Mouse (Mus musculus): Measurements from ENCODE around the gene Ubac2. TPM values are rescaled to one million over a fixed set of nuclear protein-coding genes. Genes with fewer than 3 reads are reported as not detected.
A peak's percentile ranks its signal among the peaks of the same experiment; 100 is the strongest.
"Not testable (repeated sequence)": the region's sequence is repeated elsewhere in the genome, so short reads cannot be mapped to it uniquely, and the experiment has no call there.

Gene Ubac2
- total and polyA plus RNA-seq, 3 experiments, result 32.8 to 40.1 (median 35.5) TPM

- H3K4me3 ChIP-seq (replicated peaks in 1 of 3; ENCODE audit: low read depth in 2 of 3, low read length in 2 of 3, poor library complexity in 1 of 3); in situ Hi-C loops (cut with MboI; ENCODE audit: low pct_ligation_motif_present, low pct_unique_long_range_greater_than_20kb, low sequenced_read_pairs); H3K27ac ChIP-seq (ENCODE audit: insufficient read depth, low read depth); dilution Hi-C loops (cut with MboI; ENCODE audit: extremely low pct_ligation_motif_present, extremely low pct_unique_long_range_greater_than_20kb, low sequenced_read_pairs); DNase-seq (ENCODE audit: extremely low read depth); H3K27me3 ChIP-seq (replicated peaks); H3K4me2 ChIP-seq (ENCODE audit: insufficient read depth, low read depth, poor library complexity, severe bottlenecking); H3K79me2 ChIP-seq (replicated peaks; ENCODE audit: control insufficient read depth, extremely low read depth, insufficient read depth, poor library complexity, severe bottlenecking); H3K9ac ChIP-seq (ENCODE audit: insufficient read depth, low read depth); H3K9me3 ChIP-seq (replicated peaks; ENCODE audit: low read length): not testable (repeated sequence)
- peaks cover 16 to 69% of the 10 kb centered on the region in 2 experiments for H3K4me1 ChIP-seq (ENCODE audit: control insufficient read depth in 1 of 2, insufficient read depth in 2 of 2)
- peaks cover 5 to 10% of the 10 kb centered on the region in 2 experiments for H3K36me3 ChIP-seq (replicated peaks in 1 of 2; ENCODE audit: control insufficient read depth in 1 of 2, insufficient read depth in 1 of 2, low read length in 1 of 2)
- TF ChIP-seq RAD21 (IDR thresholded peaks at IDR 0.05; ENCODE audit: low read depth, low read length) (peak; percentile 28), SMC3 (IDR thresholded peaks at IDR 0.05; ENCODE audit: low read depth, low read length) (peak; percentile 17), CTCF (conservative IDR thresholded peaks at IDR 0.05 in 1 of 2, IDR thresholded peaks at IDR 0.05 in 1 of 2; ENCODE audit: low read depth in 2 of 2, low read length in 2 of 2) (peak in 1 of 2 experiments; percentile 48; a peak in 2 of 4 replicates), TBP (conservative IDR thresholded peaks at IDR 0.05; ENCODE audit: low read depth, low read length) (peak; percentile 60; the same call in 1 of the 2 replicates)
Measured at GRCm38 (mm10) chr14:121876190-121876589, 2.2 kb upstream of the Ubac2 start.

DNA sequence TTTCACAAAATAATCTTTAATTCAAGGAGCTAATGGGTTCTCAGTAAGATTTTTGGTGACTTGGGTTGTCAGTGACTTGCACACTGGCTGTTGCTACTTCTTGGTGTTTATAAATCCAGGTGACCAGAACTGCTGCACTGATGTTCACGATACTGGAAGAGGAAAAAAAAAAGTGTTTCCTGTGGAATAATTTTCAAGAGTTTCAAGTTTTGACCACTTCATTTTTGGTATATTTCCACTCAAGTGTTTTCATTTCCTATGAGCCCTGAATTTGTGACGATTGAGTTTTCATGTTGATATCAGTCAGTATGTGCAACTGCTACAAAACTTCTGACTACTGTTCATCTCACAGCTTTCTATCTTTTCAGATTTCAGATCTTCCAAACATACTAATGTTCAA is 1.6 kb upstream of the Ubac2 start:
- no peak for DNase-seq (ENCODE audit: extremely low read depth)
- Histone ChIP-seq H3K27ac (ENCODE audit: insufficient read depth, low read depth) (no peak overlapping the region), H3K4me3 (replicated peaks in 1 of 3; ENCODE audit: low read depth in 2 of 3, low read length in 2 of 3, poor library complexity in 1 of 3) (peak overlapping the region in 1 of 3 experiments; percentile 62), H3K4me1 (ENCODE audit: control insufficient read depth in 1 of 2, insufficient read depth in 2 of 2) (peaks cover 17 to 69% of the 10 kb centered on the region in 2 experiments), H3K9ac (ENCODE audit: insufficient read depth, low read depth) (peak overlapping the region; percentile 58), H3K36me3 (replicated peaks in 1 of 2; ENCODE audit: control insufficient read depth in 1 of 2, insufficient read depth in 1 of 2, low read length in 1 of 2) (peaks cover 6 to 15% of the 10 kb centered on the region in 2 experiments), H3K79me2 (replicated peaks; ENCODE audit: control insufficient read depth, extremely low read depth, insufficient read depth, poor library complexity, severe bottlenecking) (no peaks in the 10 kb centered on the region; the same call in 1 of the 2 replicates), H3K9me3 (replicated peaks; ENCODE audit: low read length) (no peaks in the 10 kb centered on the region), H3K4me2 (ENCODE audit: insufficient read depth, low read depth, poor library complexity, severe bottlenecking) (no peak overlapping the region; the same call in 1 of the 2 replicates), H3K27me3 (replicated peaks) (no peaks in the 10 kb centered on the region)
- in situ Hi-C loops (cut with MboI; ENCODE audit: low pct_ligation_motif_present, low pct_unique_long_range_greater_than_20kb, low sequenced_read_pairs) (no loop called here), dilution Hi-C loops (cut with MboI; ENCODE audit: extremely low pct_ligation_motif_present, extremely low pct_unique_long_range_greater_than_20kb, low sequenced_read_pairs) (no loop called here)
- no peak; the same call in 1 of the 2 replicates for TF ChIP-seq SIN3A (IDR thresholded peaks at IDR 0.05; ENCODE audit: low read length)
- TF ChIP-seq UBTF (IDR thresholded peaks at IDR 0.05; ENCODE audit: low read depth, low read length), result no peak
- peak; percentile 81 for TF ChIP-seq EP300 (IDR thresholded peaks at IDR 0.05; ENCODE audit: low read length)
- TF ChIP-seq POLR2AphosphoS2 (IDR thresholded peaks at IDR 0.05; ENCODE audit: low read depth, low read length), result no peak
- no peak for TF ChIP-seq NELFE (IDR thresholded peaks at IDR 0.05; ENCODE audit: low read depth, low read length)
- TF ChIP-seq POLR2A (IDR thresholded peaks at IDR 0.05; ENCODE audit: low read depth, low read length), result no peak; the same call in 1 of the 2 replicates
- TF ChIP-seq MAZ (IDR thresholded peaks at IDR 0.05; ENCODE audit: low read depth, low read length), result no peak
- TF ChIP-seq USF2 (conservative IDR thresholded peaks at IDR 0.05; ENCODE audit: low read depth, low read length), result no peak
- no peak for TF ChIP-seq NRF1 (IDR thresholded peaks at IDR 0.05; ENCODE audit: low read depth, low read length)
- TF ChIP-seq IRF4 (IDR thresholded peaks at IDR 0.05; ENCODE audit: low read depth, low read length), result peak; percentile 62
- TF ChIP-seq USF1 (IDR thresholded peaks at IDR 0.05; ENCODE audit: low read depth, low read length), result no peak
- TF ChIP-seq E2F4 (IDR thresholded peaks at IDR 0.05; ENCODE audit: insufficient replicate concordance, low read depth, low read length), result no peak
- peak; percentile 88 for TF ChIP-seq ZNF384 (IDR thresholded peaks at IDR 0.05; ENCODE audit: low read depth, low read length)
- TF ChIP-seq SMC3 (IDR thresholded peaks at IDR 0.05; ENCODE audit: low read depth, low read length), result no peak
- no peak for TF ChIP-seq ELF1 (IDR thresholded peaks at IDR 0.05; ENCODE audit: low read depth, low read length)
- no peak for TF ChIP-seq ZC3H11A (IDR thresholded peaks at IDR 0.05; ENCODE audit: low read depth, low read length)
- no peak for TF ChIP-seq ZKSCAN1 (IDR thresholded peaks at IDR 0.05; ENCODE audit: borderline replicate concordance, low read depth, low read length)
- TF ChIP-seq ETS1 (conservative IDR thresholded peaks at IDR 0.05; ENCODE audit: low read depth, low read length), result 0 out of 2 replicates have a peak, but pooled peaks have one; percentile 39
- TF ChIP-seq BHLHE40 (IDR thresholded peaks at IDR 0.05; ENCODE audit: low read depth, low read length), result peak; percentile 50; the same call in 1 of the 2 replicates
- TF ChIP-seq RCOR1 (conservative IDR thresholded peaks at IDR 0.05; ENCODE audit: low read depth, low read length), result no peak
- no peak for TF ChIP-seq TBP (conservative IDR thresholded peaks at IDR 0.05; ENCODE audit: low read depth, low read length)
- no peak for TF ChIP-seq CHD1 (IDR thresholded peaks at IDR 0.05; ENCODE audit: low read depth, low read length)
- no peak for TF ChIP-seq GABPA (IDR thresholded peaks at IDR 0.05; ENCODE audit: insufficient replicate concordance, low read depth, low read length)
- TF ChIP-seq JUND (conservative IDR thresholded peaks at IDR 0.05; ENCODE audit: low read depth, low read length), result no peak
- no peak for TF ChIP-seq MAFK (IDR thresholded peaks at IDR 0.05; ENCODE audit: insufficient replicate concordance, low read length)
- TF ChIP-seq TCF12 (IDR thresholded peaks at IDR 0.05; ENCODE audit: low read depth, low read length), result 0 out of 2 replicates have a peak, but pooled peaks have one; percentile 40
- no peak for TF ChIP-seq JUN (IDR thresholded peaks at IDR 0.05; ENCODE audit: insufficient read depth, low read depth, low read length)
- no peak for TF ChIP-seq CHD2 (IDR thresholded peaks at IDR 0.05; ENCODE audit: low read length)
- TF ChIP-seq MXI1 (IDR thresholded peaks at IDR 0.05; ENCODE audit: low read depth, low read length), result no peak
- TF ChIP-seq CTCF (conservative IDR thresholded peaks at IDR 0.05 in 1 of 2, IDR thresholded peaks at IDR 0.05 in 1 of 2; ENCODE audit: low read depth in 2 of 2, low read length in 2 of 2), result no peak
- TF ChIP-seq MYC (IDR thresholded peaks at IDR 0.05; ENCODE audit: low read depth, low read length), result peak; percentile 37; the same call in 1 of the 2 replicates
- TF ChIP-seq MAX (IDR thresholded peaks at IDR 0.05; ENCODE audit: low read length), result no peak

Measured in CH12.LX (cell line).